ENCODE assay signal across 8 mouse cellular contexts in genomic region chr2:24975704-24976297, GRCm38 (mm10). TPM values are rescaled to one million over a fixed set of nuclear protein-coding genes. Genes with fewer than 3 reads are reported as not detected.
A peak's percentile ranks its signal among the peaks of the same experiment; 100 is the strongest.
DNase-seq lines count a peak whose midpoint lies in the region; ATAC-seq and TF ChIP-seq lines count a peak whose summit lies in the region.

Gene Pnpla7, plus strand, starts transcription at chr2:24976033.

- H3K4me2 ChIP-seq in heart, embryonic 13.5 days: peak within 1 kb of the TSS; percentile 100
- H3K4me2 ChIP-seq in liver, embryonic 11.5 days: peak within 1 kb of the TSS; percentile 99
- H3K4me2 ChIP-seq in myocyte (ENCODE audit: low read depth): peak within 1 kb of the TSS; percentile 100

- H3K27ac ChIP-seq in brown adipose tissue, adult 24 weeks (replicated peaks; ENCODE audit: low read depth, low read length): peak within 1 kb of the TSS; percentile 66
- H3K27ac ChIP-seq in heart, embryonic 13.5 days (replicated peaks): peak within 1 kb of the TSS; percentile 95
- peak within 1 kb of the TSS; percentile 91 for H3K27ac ChIP-seq in liver, embryonic 11.5 days (ENCODE audit: low read depth, low read length)

- H3K9me3 ChIP-seq in heart, embryonic 13.5 days: no peaks in the 10 kb centered on the region
- no peaks in the 10 kb centered on the region for H3K9me3 ChIP-seq in liver, embryonic 11.5 days (ENCODE audit: control insufficient read depth, low read length)

- H3K27me3 ChIP-seq in heart, embryonic 13.5 days (replicated peaks): no peaks in the 10 kb centered on the region
- H3K27me3 ChIP-seq in liver, embryonic 11.5 days (replicated peaks; ENCODE audit: control insufficient read depth, insufficient read depth, low read length): no peaks in the 10 kb centered on the region
- H3K27me3 ChIP-seq in myocyte (ENCODE audit: control insufficient read depth, insufficient read depth, insufficient read length): no peaks in the 10 kb centered on the region
- no peaks in the 10 kb centered on the region for H3K27me3 ChIP-seq in splenic B cell, adult 2 months (ENCODE audit: control insufficient read depth, insufficient read depth, low read length, poor library complexity, severe bottlenecking)

- H3K4me3 ChIP-seq in brown adipose tissue, adult 24 weeks (ENCODE audit: insufficient read depth, low read depth, low read length): peak within 1 kb of the TSS; percentile 81
- H3K4me3 ChIP-seq in heart, embryonic 13.5 days: peak within 1 kb of the TSS; percentile 84
- H3K4me3 ChIP-seq in liver, embryonic 11.5 days (ENCODE audit: low read depth, low read length): peak within 1 kb of the TSS; percentile 76
- H3K4me3 ChIP-seq in myocyte: peak within 1 kb of the TSS; percentile 84

- H3K79me2 ChIP-seq in myocyte (ENCODE audit: control insufficient read depth, insufficient read depth): peaks cover 5% of the 10 kb centered on the region

- peak; percentile 62 for ATAC-seq in CD4-positive, CD25-positive, alpha-beta regulatory T cell, adult 4 months
- peak; percentile 61 for ATAC-seq in heart, embryonic 13.5 days (ENCODE audit: extremely low read depth, insufficient number of reproducible peaks, low FRiP score, low TSS enrichment)
- peak; percentile 79 for ATAC-seq in liver, embryonic 11.5 days (replicated peaks; ENCODE audit: low FRiP score)

- DNase-seq in fibroblast of lung, adult 2 months (ENCODE audit: low read depth): peak; percentile 64
- DNase-seq in kidney, postnatal 10 days: peak; percentile 88
- DNase-seq in liver, embryonic 11.5 days (ENCODE audit: low spot score): peak; percentile 83
- peak; percentile 94 for DNase-seq in splenic B cell, adult 2 months (ENCODE audit: low read depth, low spot score)

- peak within 1 kb of the TSS; percentile 87 for H3K9ac ChIP-seq in heart, embryonic 13.5 days
- peak within 1 kb of the TSS; percentile 83 for H3K9ac ChIP-seq in liver, embryonic 11.5 days (ENCODE audit: low read depth, low read length)

- under 1% methylated on average over 16 of the region's 16 CpGs for WGBS in heart, embryonic 13.5 days
- under 1% methylated on average over 16 of the region's 16 CpGs for WGBS in liver, embryonic 11.5 days

- peaks cover 6% of the 10 kb centered on the region; the same call in 1 of the 2 replicates for H3K4me1 ChIP-seq in brown adipose tissue, adult 24 weeks (ENCODE audit: control insufficient read depth, insufficient read depth, insufficient read length, low read length)
- H3K4me1 ChIP-seq in heart, embryonic 13.5 days: peaks cover 22% of the 10 kb centered on the region
- H3K4me1 ChIP-seq in liver, embryonic 11.5 days (replicated peaks; ENCODE audit: control insufficient read depth, insufficient read depth, low read length): peaks cover 9% of the 10 kb centered on the region

- H3K36me3 ChIP-seq in heart, embryonic 13.5 days: peaks cover 26% of the 10 kb centered on the region
- H3K36me3 ChIP-seq in liver, embryonic 11.5 days (ENCODE audit: control insufficient read depth, insufficient read depth, low read length): peaks cover 15% of the 10 kb centered on the region
- H3K36me3 ChIP-seq in myocyte (ENCODE audit: control insufficient read depth, insufficient read depth): peaks cover 17% of the 10 kb centered on the region
- 0 out of 2 replicates have a peak, but pooled peaks cover 1% of the 10 kb centered on the region for H3K36me3 ChIP-seq in splenic B cell, adult 2 months (ENCODE audit: control insufficient read depth, insufficient read depth, low read length, poor library complexity, severe bottlenecking)

- TF ChIP-seq POLR2A in myocyte (IDR thresholded peaks at IDR 0.05; ENCODE audit: insufficient read length, low read depth): peak; percentile 36

- peak within 1 kb of the TSS; percentile 53 for H3ac ChIP-seq in myocyte (ENCODE audit: control insufficient read depth, insufficient read length)

TF ChIP-seq in myocyte, 11 proteins besides CTCF, POLR2A, EP300 and RAD21:
- TF ChIP-seq USF1 (IDR thresholded peaks at IDR 0.05; ENCODE audit: low read depth): peak; percentile 90
- TF ChIP-seq TCF12 (IDR thresholded peaks at IDR 0.05; ENCODE audit: insufficient read depth, poor library complexity, severe bottlenecking): no peak
- no peak for TF ChIP-seq E2F4 (IDR thresholded peaks at IDR 0.05; ENCODE audit: insufficient read depth)
- TF ChIP-seq CEBPB (IDR thresholded peaks at IDR 0.05; ENCODE audit: insufficient read depth, poor library complexity, severe bottlenecking): no peak
- no peak for TF ChIP-seq POLR2AphosphoS2 (IDR thresholded peaks at IDR 0.05; ENCODE audit: insufficient read length, low read depth)
- peak in 1 of 3 experiments; percentile 20 for TF ChIP-seq MYOG (IDR thresholded peaks at IDR 0.05; ENCODE audit: control insufficient read depth in 1 of 3, insufficient read depth in 1 of 3, insufficient read length in 2 of 3, low read depth in 2 of 3)
- TF ChIP-seq MAX (IDR thresholded peaks at IDR 0.05; ENCODE audit: low read depth): peak; percentile 63
- TF ChIP-seq MYOD1 (IDR thresholded peaks at IDR 0.05; ENCODE audit: control insufficient read depth in 1 of 3, insufficient read length in 2 of 3, low read depth in 2 of 3): no peak
- no peak for TF ChIP-seq TCF3 (IDR thresholded peaks at IDR 0.05; ENCODE audit: insufficient read length, low read depth)
- no peak for TF ChIP-seq REST (IDR thresholded peaks at IDR 0.05; ENCODE audit: insufficient read depth, insufficient read length)
- no peak for TF ChIP-seq SRF (IDR thresholded peaks at IDR 0.05; ENCODE audit: control insufficient read depth, insufficient read length, low read depth)
TF ChIP-seq in myocyte: peak in this region for 3.

RNA-seq across cellular contexts. Expression of gene Pnpla7, which starts in this region (rescaled TPM):
- 100 to 1,000 TPM in 1 of 2 experiments, 10 to 100 TPM in 1; 65.8 to 117 TPM for polyA plus RNA-seq in CD4-positive, CD25-positive, alpha-beta regulatory T cell, adult 4 months (2017; shearing (Covaris generic))
- 7.8 and 12.2 TPM in 2 replicates for polyA plus RNA-seq in brown adipose tissue, adult 24 weeks (2012; ENCODE audit: insufficient read depth, insufficient read length, missing spikeins)
- polyA plus RNA-seq in heart, embryonic 13.5 days (2015; fragmentation: Nextera tagmentation; extraction: Ambion mirVana): 7.7 and 8.7 TPM in 2 replicates
- 24.7 TPM in 2 replicates for polyA plus RNA-seq in liver, embryonic 11.5 days (2014; fragmentation: Nextera tagmentation; extraction: Ambion mirVana)
- polyA plus RNA-seq in myocyte (2012; fragmentation: generic; extraction: Trizol): 8.8 TPM

Comparison
In these comparisons a context has a peak if more than half of its experiments do, and no peak if none do; other contexts are left out.
1. Peak in every context shown above with its lines: DNase-seq, ATAC-seq, H3K4me3 ChIP-seq and H3K27ac ChIP-seq.